Mouse (Mus musculus) intestine, postnatal 0 days (tissue): ENCODE data around the gene Zan. TPM values are rescaled to one million over a fixed set of nuclear protein-coding genes. Genes with fewer than 3 reads are reported as not detected.

Source experiments
- ATAC-seq: fragments of 200-750 bp; cut with Nextera tagmentation; 2 replicates; pipeline ENCODE4 v1.8.0; 2017; ENCODE audit warnings: mild to moderate bottlenecking, moderate TSS enrichment, moderate library complexity
- H3K27ac ChIP-seq: fragments of 300-500 bp; sonication (generic); 2 replicates; pipeline ENCODE4 v1.5.1; 2014; ENCODE audit warnings: mild to moderate bottlenecking, low read depth, low read length, moderate library complexity
- H3K27me3 ChIP-seq: fragments of 300-500 bp; sonication (generic); replicated peaks from 2 replicates; pipeline ENCODE4 v1.6.1; 2014; ENCODE audit warnings: low read length, mixed read lengths; ENCODE audit not compliant: control insufficient read depth, insufficient read depth
- H3K36me3 ChIP-seq: fragments of 300-500 bp; sonication (generic); 2 replicates; pipeline ENCODE4 v1.6.1; 2014; ENCODE audit warnings: mild to moderate bottlenecking, moderate library complexity; ENCODE audit not compliant: control insufficient read depth, insufficient read depth
- H3K4me1 ChIP-seq: fragments of 300-500 bp; sonication (generic); replicated peaks from 2 replicates; pipeline ENCODE4 v1.6.1; 2014; ENCODE audit warnings: antibody characterized with exemption, low read length, mixed read lengths; ENCODE audit not compliant: control insufficient read depth, insufficient read depth
- H3K4me2 ChIP-seq: fragments of 300-500 bp; sonication (generic); replicated peaks from 2 replicates; pipeline ENCODE4 v1.6.1; 2014; ENCODE audit warnings: low read depth, mild to moderate bottlenecking, moderate library complexity
- H3K4me3 ChIP-seq: fragments of 300-500 bp; sonication (generic); 2 replicates; pipeline ENCODE4 v1.5.1; 2014; ENCODE audit warnings: low read depth, low read length
- H3K9ac ChIP-seq: fragments of 300-500 bp; sonication (generic); 2 replicates; pipeline ENCODE4 v1.6.1; 2014; ENCODE audit warnings: mild to moderate bottlenecking, low read depth, low read length
- H3K9me3 ChIP-seq: fragments of 300-500 bp; sonication (generic); 2 replicates; pipeline ENCODE4 v1.6.1; 2016; ENCODE audit warnings: mixed run types; ENCODE audit not compliant: control insufficient read depth
- CTCF ChIP-seq: sonication (generic); IDR thresholded peaks from 2 replicates; pipeline ENCODE4 v1.5.1; 2016; ENCODE audit warnings: low read depth, mild to moderate bottlenecking, control low read depth, antibody characterized with exemption, moderate library complexity
- WGBS: fragments of 180-500 bp; shearing (Covaris S2); extraction: QIAGEN DNeasy Blood & Tissue Kit; methylation state at CpG from one replicate; pipeline ENCODE4 v1.1.7; 2014; 5-methylcytosine and 5-hydroxymethylcytosine counted together
- polyA plus RNA-seq: library from polyadenylated mRNA; unstranded; fragments of >200 nt; fragmentation: Nextera tagmentation; extraction: Ambion mirVana; gene quantifications from 2 replicates; pipeline ENCODE4 v1.2.1, GENCODE M21; 2015

Gene Zan
- polyA plus RNA-seq, 1 experiment from 2014 or later: 0.35 TPM

DNA sequence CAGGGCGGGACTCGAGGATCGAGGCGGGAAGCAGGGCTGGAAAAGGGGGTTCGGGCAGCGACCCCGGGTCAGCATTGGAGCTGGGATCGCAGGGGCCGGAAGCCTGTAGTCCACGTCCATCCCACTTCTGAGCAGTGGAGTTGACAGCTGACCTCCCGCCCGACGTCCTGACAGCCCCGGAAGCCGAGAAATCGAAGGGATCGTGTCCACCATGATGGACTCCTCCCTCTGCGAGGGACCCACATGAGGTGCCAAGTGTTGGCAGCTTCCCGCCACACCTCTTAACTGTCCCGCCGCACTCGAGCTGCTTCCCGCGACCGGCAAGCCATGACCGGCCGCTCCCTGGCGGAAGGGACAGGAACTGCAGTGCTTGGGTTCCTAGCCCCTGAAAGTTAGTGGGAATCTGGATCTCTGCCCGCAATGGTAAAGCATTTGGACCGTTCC lies 25.8 kb upstream of the Zan start:
- peak; percentile 97 for TF ChIP-seq CTCF
- Histone ChIP-seq H3K9me3 (no peaks in the 10 kb centered on the region), H3K4me3 (peak overlapping the region; percentile 73), H3K9ac (peak overlapping the region; percentile 28; the same call in 1 of the 2 replicates), H3K4me2 (peak overlapping the region; percentile 72), H3K27me3 (no peaks in the 10 kb centered on the region), H3K36me3 (no peaks in the 10 kb centered on the region), H3K27ac (peak overlapping the region; percentile 97), H3K4me1 (no peaks in the 10 kb centered on the region)
- WGBS: under 1% methylated on average over 30 of the region's 30 CpGs
- ATAC-seq: peak; percentile 89

DNA sequence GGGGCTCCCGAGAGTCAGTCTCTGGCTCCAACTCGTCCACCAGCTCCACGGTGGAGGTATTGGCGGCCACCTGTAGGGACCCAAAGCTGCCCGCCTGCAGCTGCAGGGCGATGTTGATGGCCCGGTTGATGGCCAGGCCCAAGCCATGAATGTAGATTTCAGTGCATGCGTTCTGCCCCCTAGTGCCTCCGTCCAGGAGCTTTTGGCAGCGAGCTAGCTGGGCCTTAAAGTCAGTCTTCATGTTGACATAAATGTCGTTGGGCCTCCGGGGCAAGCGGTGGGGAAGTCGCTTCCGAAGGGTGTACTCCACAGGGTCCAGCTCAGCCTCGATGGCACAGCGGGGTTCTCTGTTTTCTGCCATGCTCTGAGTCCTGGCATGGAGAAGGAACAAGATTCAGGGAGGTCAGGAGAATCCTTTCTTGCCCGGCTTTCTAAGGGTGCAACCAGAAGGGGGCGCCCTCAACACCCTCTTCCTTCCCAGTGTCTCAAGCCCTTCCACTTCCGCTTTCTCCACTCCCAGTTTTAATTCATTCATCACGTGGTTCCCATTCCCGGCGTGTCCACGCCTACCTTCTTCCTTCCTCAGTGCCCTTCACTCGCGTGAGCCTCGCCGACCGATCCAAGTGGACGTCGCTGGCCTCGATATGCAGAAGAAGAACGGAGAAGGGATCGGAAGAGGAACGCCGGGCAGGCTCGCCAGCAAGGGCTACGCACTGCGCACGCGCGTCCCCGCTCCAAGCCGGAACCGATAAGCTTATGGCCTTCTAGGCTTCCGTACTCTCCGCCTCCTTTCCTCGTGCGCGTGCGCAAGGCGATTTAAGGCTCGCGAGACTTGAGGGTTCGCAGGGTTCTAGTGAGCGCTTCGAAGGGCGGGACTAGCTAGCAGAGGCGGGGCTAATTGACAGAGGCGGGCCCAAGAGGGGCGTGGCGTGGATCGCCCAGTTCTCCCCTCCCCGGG lies 25.1 kb upstream of the Zan start, which contains the start of gene Pop7:
Gene Pop7, minus strand, starts transcription at position 810 of the 958 bp plus-strand sequence.
- TF ChIP-seq CTCF: peak; percentile 90
- WGBS: 2% methylated on average over 64 of the region's 64 CpGs
- H3K27ac ChIP-seq: peak within 1 kb of the TSS; percentile 97
- no peaks in the 10 kb centered on the region for H3K4me1 ChIP-seq
- H3K4me3 ChIP-seq: peak within 1 kb of the TSS; percentile 73
- peak within 1 kb of the TSS; percentile 69 for H3K9ac ChIP-seq
- peak; percentile 92 for ATAC-seq
- peak within 1 kb of the TSS; percentile 72 for H3K4me2 ChIP-seq
- no peaks in the 10 kb centered on the region for H3K9me3 ChIP-seq
- no peaks in the 10 kb centered on the region for H3K36me3 ChIP-seq
- H3K27me3 ChIP-seq: no peaks in the 10 kb centered on the region

DNA sequence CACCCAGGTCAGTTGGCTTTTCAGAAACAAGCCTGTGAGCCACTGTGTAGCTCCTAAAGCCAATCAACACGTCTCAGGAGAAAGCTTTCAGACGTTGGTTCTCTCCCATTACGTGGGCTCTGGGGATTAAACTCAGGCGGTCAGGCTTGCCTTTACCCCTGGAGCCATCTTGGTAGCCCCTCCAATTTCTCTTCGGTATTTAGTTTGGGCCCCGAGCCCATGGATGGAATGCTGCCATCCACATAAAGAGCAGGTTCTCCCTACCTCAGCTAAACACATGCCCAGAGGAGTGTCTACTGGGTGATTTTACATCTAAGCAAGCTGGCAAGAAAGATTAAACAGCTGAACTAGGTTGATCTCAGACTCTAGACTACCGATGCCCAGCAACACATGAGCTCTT lies 23.3 kb upstream of the Zan start:
- H3K36me3 ChIP-seq: no peaks in the 10 kb centered on the region
- H3K27me3 ChIP-seq: no peaks in the 10 kb centered on the region
- H3K4me2 ChIP-seq: no peak overlapping the region
- WGBS: 94% methylated on average over 7 of the region's 7 CpGs
- no peak for TF ChIP-seq CTCF
- no peaks in the 10 kb centered on the region for H3K9me3 ChIP-seq
- no peak overlapping the region for H3K27ac ChIP-seq
- H3K4me3 ChIP-seq: no peak overlapping the region
- no peaks in the 10 kb centered on the region for H3K4me1 ChIP-seq
- no peak overlapping the region for H3K9ac ChIP-seq
- no peak for ATAC-seq

DNA sequence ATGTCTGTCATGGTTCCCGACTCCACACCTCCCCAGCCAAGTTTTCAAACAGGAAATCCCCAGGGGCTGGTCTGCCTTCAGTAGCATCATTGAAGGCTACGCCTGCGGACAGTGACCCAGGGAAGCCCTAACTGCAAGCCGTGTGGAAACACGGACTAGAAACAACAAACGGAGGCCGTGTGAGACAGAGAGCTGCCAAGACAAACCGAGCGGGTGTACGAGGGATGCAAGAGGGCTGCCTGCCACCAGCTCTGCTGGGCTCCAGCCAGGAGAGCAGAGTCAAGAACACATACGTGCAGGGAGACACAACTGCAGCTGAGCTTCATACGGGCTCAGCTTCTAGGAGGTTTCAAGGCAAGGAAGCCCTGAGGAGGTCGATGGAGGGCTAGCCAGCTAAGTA lies 17.0 kb upstream of the Zan start:
- no peak overlapping the region for H3K9ac ChIP-seq
- H3K9me3 ChIP-seq: no peaks in the 10 kb centered on the region
- H3K27me3 ChIP-seq: no peaks in the 10 kb centered on the region
- TF ChIP-seq CTCF: no peak
- no peak for ATAC-seq
- H3K4me1 ChIP-seq: no peaks in the 10 kb centered on the region
- no peak overlapping the region for H3K4me3 ChIP-seq
- 66% methylated on average over 13 of the region's 13 CpGs for WGBS
- no peak overlapping the region for H3K4me2 ChIP-seq
- H3K36me3 ChIP-seq: no peaks in the 10 kb centered on the region
- H3K27ac ChIP-seq: no peak overlapping the region

DNA sequence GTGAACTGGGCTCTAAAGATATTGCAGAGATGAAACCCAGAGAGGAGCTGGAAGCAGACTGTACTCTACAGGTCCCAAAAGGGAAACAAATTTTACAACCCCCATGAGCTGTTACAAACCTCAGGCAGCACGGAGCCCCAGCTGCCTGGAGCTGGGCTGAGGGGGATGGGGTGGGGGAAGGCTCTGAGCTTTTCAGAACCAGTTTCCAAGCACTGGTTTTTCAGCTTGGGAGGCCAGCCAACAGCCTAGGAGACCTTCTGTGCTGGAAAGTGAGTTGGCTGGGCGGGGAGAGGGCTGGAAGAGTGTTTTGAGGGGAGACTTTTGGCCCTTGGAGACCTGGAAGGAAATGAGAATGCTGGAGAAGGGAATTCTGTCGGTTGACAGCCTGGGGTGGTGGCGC lies 14.7 kb upstream of the Zan start:
- H3K36me3 ChIP-seq: no peaks in the 10 kb centered on the region
- H3K9ac ChIP-seq: no peak overlapping the region
- 50% methylated on average over 4 of the region's 4 CpGs for WGBS
- H3K27me3 ChIP-seq: no peaks in the 10 kb centered on the region
- H3K9me3 ChIP-seq: no peaks in the 10 kb centered on the region
- H3K4me1 ChIP-seq: no peaks in the 10 kb centered on the region
- no peak for TF ChIP-seq CTCF
- H3K4me3 ChIP-seq: no peak overlapping the region
- no peak for ATAC-seq
- no peak overlapping the region for H3K4me2 ChIP-seq
- no peak overlapping the region for H3K27ac ChIP-seq

DNA sequence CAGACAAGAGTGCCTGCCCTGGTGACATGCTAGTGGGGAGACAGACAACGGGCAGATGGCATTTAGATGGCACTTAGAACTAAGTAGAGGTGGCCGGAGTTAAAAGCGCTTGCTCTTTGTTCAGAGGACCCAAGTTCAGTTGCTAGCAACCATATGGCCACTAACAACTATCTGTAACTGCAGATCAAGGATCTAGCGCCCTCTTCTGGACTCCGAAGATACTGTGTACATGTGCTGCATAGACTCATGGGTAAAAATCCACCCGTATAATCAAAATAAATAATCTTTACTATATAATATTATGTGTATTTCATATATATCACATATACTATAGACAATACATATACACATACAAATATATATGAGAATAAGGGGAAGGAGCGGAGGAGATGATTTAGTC lies 10.8 kb upstream of the Zan start:
- WGBS: 89% methylated on average over 7 of the region's 7 CpGs
- Histone ChIP-seq H3K27ac (no peak overlapping the region), H3K9ac (no peak overlapping the region), H3K27me3 (peaks cover 4% of the 10 kb centered on the region; the same call in 1 of the 2 replicates), H3K9me3 (no peaks in the 10 kb centered on the region), H3K4me3 (no peak overlapping the region), H3K4me2 (no peak overlapping the region), H3K4me1 (no peaks in the 10 kb centered on the region), H3K36me3 (no peaks in the 10 kb centered on the region)
- peak; percentile 37; the same call in 1 of the 2 replicates for TF ChIP-seq CTCF
- ATAC-seq: no peak
